Mouse (Mus musculus) forebrain, embryonic 10.5 days (tissue): ENCODE data around the gene Nudt17. TPM values are rescaled to one million over a fixed set of nuclear protein-coding genes. Genes with fewer than 3 reads are reported as not detected.
"Not testable (repeated sequence)": the region's sequence is repeated elsewhere in the genome, so short reads cannot be mapped to it uniquely, and the experiment has no call there.

Experiments
- DNase-seq: peaks from one replicate; pipeline ENCODE4 v3.0.0-alpha.2; 2017; ENCODE audit warnings: low spot score; ENCODE audit errors: extremely low spot score
- H3K27ac ChIP-seq: fragments of 300-500 bp; sonication (generic); 2 replicates; pipeline ENCODE4 v1.5.1; 2016; ENCODE audit warnings: mild to moderate bottlenecking
- H3K27me3 ChIP-seq: fragments of 300-500 bp; sonication (generic); 2 replicates; pipeline ENCODE4 v1.6.1; 2016; ENCODE audit warnings: mild to moderate bottlenecking; ENCODE audit not compliant: poor library complexity, severe bottlenecking
- H3K36me3 ChIP-seq: fragments of 300-500 bp; sonication (generic); replicated peaks from 2 replicates; pipeline ENCODE4 v1.6.1; 2016; ENCODE audit warnings: mild to moderate bottlenecking, moderate library complexity
- H3K4me1 ChIP-seq: fragments of 300-500 bp; sonication (generic); 2 replicates; pipeline ENCODE4 v1.6.1; 2016
- H3K4me3 ChIP-seq: fragments of 300-500 bp; sonication (generic); 2 replicates; pipeline ENCODE4 v1.5.1; 2016; ENCODE audit warnings: mild to moderate bottlenecking, moderate library complexity
- H3K9me3 ChIP-seq: fragments of 300-500 bp; sonication (generic); 2 replicates; pipeline ENCODE4 v1.6.1; 2016; ENCODE audit warnings: mild to moderate bottlenecking, moderate library complexity
- WGBS: fragments of 180-500 bp; shearing (Covaris S2); methylation state at CpG from one replicate; pipeline ENCODE4 v1.1.7; 2016; 5-methylcytosine and 5-hydroxymethylcytosine counted together
- polyA plus RNA-seq: library from polyadenylated mRNA; unstranded; fragments of >200 nt; fragmentation: Nextera tagmentation; extraction: Ambion mirVana; gene quantifications from 2 replicates; pipeline ENCODE4 v1.2.1, GENCODE M21; 2016

Gene Nudt17
- polyA plus RNA-seq, 1 experiment from 2014 or later = 13.7 TPM

- H3K4me3 ChIP-seq, H3K9me3 ChIP-seq, DNase-seq, H3K27ac ChIP-seq, H3K36me3 ChIP-seq: not testable (repeated sequence)
- peaks cover 30% of the 10 kb centered on the region for H3K4me1 ChIP-seq
- WGBS = 91% methylated on average over 7 of the region's 7 CpGs
- H3K27me3 ChIP-seq = peaks cover 14% of the 10 kb centered on the region
Measured at GRCm38 (mm10) chr3:96665732-96666363, 42.5 kb downstream of the Nudt17 start.

- H3K36me3 ChIP-seq = no peaks in the 10 kb centered on the region
- peak overlapping the region; percentile 74 for H3K27ac ChIP-seq
- H3K4me1 ChIP-seq = peaks cover 16% of the 10 kb centered on the region
- WGBS = 5% methylated on average over 17 of the region's 18 CpGs
- H3K4me3 ChIP-seq = peak overlapping the region; percentile 41
- no peaks in the 10 kb centered on the region for H3K9me3 ChIP-seq
- peak; percentile 81 for DNase-seq
- peaks cover 6% of the 10 kb centered on the region; the same call in 1 of the 2 replicates for H3K27me3 ChIP-seq
Measured at GRCm38 (mm10) chr3:96663432-96664239, 44.7 kb downstream of the Nudt17 start.

- Histone ChIP-seq H3K4me1 (peaks cover 16% of the 10 kb centered on the region), H3K27ac (peak overlapping the region; percentile 74), H3K27me3 (peaks cover 6% of the 10 kb centered on the region; the same call in 1 of the 2 replicates), H3K4me3 (peak overlapping the region; percentile 41), H3K9me3 (no peaks in the 10 kb centered on the region), H3K36me3 (no peaks in the 10 kb centered on the region)
- DNase-seq = no peak
- WGBS = 49% methylated on average over 8 of the region's 8 CpGs
Measured at GRCm38 (mm10) chr3:96662731-96663316, 45.5 kb downstream of the Nudt17 start.

GRCm38 (mm10) chr3:96660901-96661300, 47.5 kb downstream of the Nudt17 start:
- Histone ChIP-seq H3K4me3 (no peak overlapping the region), H3K36me3 (peaks cover 6% of the 10 kb centered on the region; the same call in 1 of the 2 replicates), H3K27ac (no peak overlapping the region), H3K4me1 (peaks cover 16% of the 10 kb centered on the region), H3K9me3 (no peaks in the 10 kb centered on the region), H3K27me3 (peaks cover 6% of the 10 kb centered on the region; the same call in 1 of the 2 replicates)
- WGBS = 89% methylated on average over 2 of the region's 2 CpGs
- no peak for DNase-seq

Other genes starting within 250 kb of the Nudt17 start
- 1.6 and 1.8 TPM in 2 replicates for gene Hfe2, start 183.4 kb downstream of the Nudt17 start, polyA plus RNA-seq
- gene Txnip, start 150.6 kb downstream of the Nudt17 start, polyA plus RNA-seq = 26.8 and 27.9 TPM in 2 replicates
- gene Gm16253, start 131.6 kb downstream of the Nudt17 start, polyA plus RNA-seq = 0.66 and 1.6 TPM in 2 replicates
- 23.8 and 27.3 TPM in 2 replicates for gene Polr3gl, start 114.4 kb downstream of the Nudt17 start, polyA plus RNA-seq
- gene Ankrd34a, start 111.9 kb downstream of the Nudt17 start, polyA plus RNA-seq = 1.2 TPM in 2 replicates
- gene Lix1l, start 107.4 kb downstream of the Nudt17 start, polyA plus RNA-seq = 3.2 and 3.9 TPM in 2 replicates
- gene Rbm8a, start 78.6 kb downstream of the Nudt17 start, polyA plus RNA-seq = 224 and 226 TPM in 2 replicates
- 36.6 and 40.7 TPM in 2 replicates for gene Pex11b, start 73.2 kb downstream of the Nudt17 start, polyA plus RNA-seq
- gene Gm42957, start 73.1 kb downstream of the Nudt17 start, polyA plus RNA-seq = 0.11 and 0.12 TPM in 2 replicates
- gene Itga10, start 63.0 kb downstream of the Nudt17 start, polyA plus RNA-seq = 0.43 and 0.51 TPM in 2 replicates
- gene Ankrd35, start 38.4 kb downstream of the Nudt17 start, polyA plus RNA-seq = 0.06 and 0.09 TPM in 2 replicates
- gene Pias3, start 12.2 kb downstream of the Nudt17 start, polyA plus RNA-seq = 45.2 and 49.6 TPM in 2 replicates
- 52.0 and 52.7 TPM in 2 replicates for gene Polr3c, start 19.1 kb upstream of the Nudt17 start, polyA plus RNA-seq
- 70.5 and 75.4 TPM in 2 replicates for gene Rnf115, start 19.1 kb upstream of the Nudt17 start, polyA plus RNA-seq
- gene Pdzk1, start 120.7 kb upstream of the Nudt17 start, polyA plus RNA-seq = not detected in 2 replicates
- 0.05 and 0.18 TPM in 2 replicates for gene Cd160, start 120.8 kb upstream of the Nudt17 start, polyA plus RNA-seq
- 4.5 and 5.7 TPM in 2 replicates for gene Gja5, start 196.1 kb upstream of the Nudt17 start, polyA plus RNA-seq
- gene Gpr89, start 196.8 kb upstream of the Nudt17 start, polyA plus RNA-seq = 36.0 and 40.2 TPM in 2 replicates
- gene Gja8, start 217.5 kb upstream of the Nudt17 start, polyA plus RNA-seq = 0.02 TPM in 1 of 2 replicates, not detected in the other